Mouse (Mus musculus): ENCODE results near the gene Fgfr2. TPM values are rescaled to one million over a fixed set of nuclear protein-coding genes. Genes with fewer than 3 reads are reported as not detected.

Fgfr2 gene
- polyA plus RNA-seq, 1 experiment from 2014 or later, result 92.5 TPM

DNA sequence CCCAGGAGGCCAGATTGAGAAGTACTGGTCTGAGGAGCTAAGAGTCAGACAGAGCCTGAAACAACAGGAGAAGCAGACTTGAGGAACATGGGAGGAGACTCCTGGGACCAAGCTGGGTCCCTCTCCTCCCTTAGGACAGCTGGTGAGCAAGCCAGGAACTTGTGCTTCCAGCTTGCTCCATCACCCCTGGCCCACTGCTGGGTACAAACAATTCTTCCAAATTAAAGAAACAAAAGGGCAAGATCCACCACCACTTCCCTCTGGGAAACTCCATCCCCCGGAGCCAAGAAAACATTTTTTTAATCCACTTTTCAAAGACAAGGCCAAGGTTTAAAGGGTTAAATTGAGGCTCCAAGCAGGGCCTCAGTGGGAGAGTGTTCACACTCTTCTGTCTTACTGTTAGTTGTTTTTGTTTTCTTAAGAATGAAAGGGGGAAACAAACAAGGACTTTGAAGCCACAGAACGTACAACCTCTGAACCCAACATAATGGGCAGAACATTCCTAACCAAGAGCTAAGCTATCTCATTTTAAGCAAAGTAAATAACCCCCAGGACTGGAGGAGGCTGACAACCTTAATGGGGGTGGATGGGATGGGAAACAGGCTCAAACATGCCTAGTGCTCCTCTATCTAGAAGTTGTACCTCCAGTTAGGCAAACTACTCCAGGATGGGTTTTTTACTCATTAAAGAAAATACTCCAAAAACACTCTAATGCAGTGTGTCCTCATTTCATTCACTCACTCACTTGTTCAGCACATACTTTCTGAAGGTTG, 849.2 kb downstream of the Fgfr2 start:
- Histone ChIP-seq H3K4me1 (replicated peaks) (peaks cover 18% of the 10 kb centered on the region), H3K4me3 (no peak overlapping the region), H3K36me3 (peaks cover 51% of the 10 kb centered on the region), H3K27ac (no peak overlapping the region), H3K9me3 (no peaks in the 10 kb centered on the region), H3K27me3 (ENCODE audit: insufficient read depth, poor library complexity, severe bottlenecking) (no peaks in the 10 kb centered on the region)
- no peak for DNase-seq (ENCODE audit: low spot score)
- 46% methylated on average over 2 of the region's 2 CpGs for WGBS

- Histone ChIP-seq H3K9me3 (no peaks in the 10 kb centered on the region), H3K27me3 (ENCODE audit: insufficient read depth, poor library complexity, severe bottlenecking) (no peaks in the 10 kb centered on the region), H3K4me1 (replicated peaks) (peaks cover 10% of the 10 kb centered on the region), H3K27ac (no peak overlapping the region), H3K36me3 (peaks cover 56% of the 10 kb centered on the region), H3K4me3 (no peak overlapping the region)
- WGBS, result 94% methylated on average over 5 of the region's 5 CpGs
- no peak for DNase-seq (ENCODE audit: low spot score)
Observed at GRCm38 (mm10) chr7:132272984-132273383, 850.2 kb downstream of the Fgfr2 start.

DNA sequence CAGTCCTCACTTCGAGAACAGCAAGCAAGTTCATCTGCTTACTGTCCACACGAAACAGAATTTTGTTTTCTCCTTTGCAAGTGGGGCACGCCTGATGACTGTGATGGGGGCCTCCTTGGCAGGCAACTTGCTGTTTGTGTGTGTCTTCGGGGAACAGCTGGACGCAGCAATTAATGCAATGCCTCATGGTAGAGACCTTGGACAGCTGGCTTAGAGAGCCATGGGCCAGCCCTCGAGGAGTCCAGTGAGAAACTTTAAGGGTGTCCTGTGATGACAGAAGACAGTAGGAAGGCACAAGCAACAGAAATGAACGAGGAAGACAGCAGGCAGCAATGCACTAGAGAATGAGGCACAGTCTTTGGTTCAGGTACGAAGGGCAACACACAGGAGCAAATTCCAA, 852.8 kb downstream of the Fgfr2 start:
- Histone ChIP-seq H3K4me3 (no peak overlapping the region), H3K36me3 (peaks cover 83% of the 10 kb centered on the region), H3K9me3 (no peaks in the 10 kb centered on the region), H3K27me3 (ENCODE audit: insufficient read depth, poor library complexity, severe bottlenecking) (no peaks in the 10 kb centered on the region), H3K4me1 (replicated peaks) (peaks cover 2% of the 10 kb centered on the region; the same call in 1 of the 2 replicates), H3K27ac (no peak overlapping the region)
- WGBS, result 92% methylated on average over 8 of the region's 8 CpGs
- DNase-seq (ENCODE audit: low spot score), result no peak

DNA sequence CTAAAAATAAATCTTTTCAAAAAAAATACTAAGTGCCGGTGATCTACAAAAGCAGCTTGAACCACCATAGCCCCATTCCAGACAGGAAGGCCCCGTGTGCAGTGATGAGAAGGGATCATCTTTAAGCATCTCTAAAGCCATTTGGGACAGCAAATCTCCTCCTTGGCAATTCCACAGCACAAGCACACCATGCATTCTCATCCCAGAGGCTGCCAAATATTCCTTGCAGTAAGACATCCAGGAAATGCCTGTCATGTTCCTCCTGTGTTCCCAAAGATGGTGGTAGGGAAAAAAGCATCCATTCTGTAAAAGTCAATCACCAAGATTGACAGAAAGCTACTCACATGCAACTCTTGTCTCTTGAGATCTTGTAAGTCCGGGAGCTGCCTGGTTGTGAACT, 853.5 kb downstream of the Fgfr2 start:
- WGBS, result 90% methylated on average over 3 of the region's 3 CpGs
- no peak for DNase-seq (ENCODE audit: low spot score)
- no peak overlapping the region for H3K4me3 ChIP-seq
- no peaks in the 10 kb centered on the region for H3K9me3 ChIP-seq
- peaks cover 81% of the 10 kb centered on the region for H3K36me3 ChIP-seq
- no peak overlapping the region for H3K27ac ChIP-seq
- no peaks in the 10 kb centered on the region for H3K27me3 ChIP-seq (ENCODE audit: insufficient read depth, poor library complexity, severe bottlenecking)
- H3K4me1 ChIP-seq (replicated peaks), result peaks cover 9% of the 10 kb centered on the region

DNA sequence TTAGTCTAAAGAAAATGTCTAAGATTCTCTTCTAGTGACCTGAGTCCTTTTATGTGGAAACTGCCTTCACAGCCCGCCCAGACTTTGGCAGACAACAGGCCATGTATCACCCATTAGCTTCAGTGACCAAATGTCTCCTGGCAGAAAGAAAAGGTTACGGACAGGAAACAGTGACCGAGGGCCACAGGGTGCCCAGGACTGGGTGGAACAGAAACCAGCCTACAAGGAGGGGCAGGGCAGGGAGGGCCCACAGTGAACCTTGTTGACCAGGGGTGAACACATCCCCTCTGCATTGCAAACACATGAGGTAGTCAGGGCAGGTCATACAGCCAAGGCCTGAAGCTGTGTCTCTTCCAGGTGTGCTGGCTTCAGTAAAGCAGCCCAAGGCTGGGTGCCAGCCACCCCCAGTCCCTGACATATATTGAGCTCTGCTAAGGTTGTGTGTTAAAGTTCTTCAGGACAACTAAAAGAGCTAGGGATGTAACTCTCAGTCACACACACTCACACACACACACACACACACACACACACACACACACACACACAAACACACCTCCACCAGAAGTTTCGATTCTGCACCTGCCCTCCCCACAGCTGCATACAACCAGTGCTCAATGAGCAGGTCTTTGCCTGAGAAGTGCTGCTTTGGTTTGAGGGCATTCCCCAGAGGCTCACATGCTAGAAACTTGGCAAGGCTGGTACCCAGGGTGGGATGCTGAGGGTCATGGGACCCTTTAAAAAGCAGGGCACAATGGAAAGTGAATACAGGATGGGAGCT, 855.2 kb downstream of the Fgfr2 start:
- Histone ChIP-seq H3K9me3 (no peaks in the 10 kb centered on the region), H3K4me3 (no peak overlapping the region), H3K27me3 (ENCODE audit: insufficient read depth, poor library complexity, severe bottlenecking) (no peaks in the 10 kb centered on the region), H3K4me1 (replicated peaks) (peaks cover 26% of the 10 kb centered on the region), H3K36me3 (peaks cover 69% of the 10 kb centered on the region), H3K27ac (0 out of 2 replicates have a peak overlapping the region, but pooled peaks have one; percentile 5)
- no peak for DNase-seq (ENCODE audit: low spot score)
- 91% methylated on average over 4 of the region's 4 CpGs for WGBS

DNA sequence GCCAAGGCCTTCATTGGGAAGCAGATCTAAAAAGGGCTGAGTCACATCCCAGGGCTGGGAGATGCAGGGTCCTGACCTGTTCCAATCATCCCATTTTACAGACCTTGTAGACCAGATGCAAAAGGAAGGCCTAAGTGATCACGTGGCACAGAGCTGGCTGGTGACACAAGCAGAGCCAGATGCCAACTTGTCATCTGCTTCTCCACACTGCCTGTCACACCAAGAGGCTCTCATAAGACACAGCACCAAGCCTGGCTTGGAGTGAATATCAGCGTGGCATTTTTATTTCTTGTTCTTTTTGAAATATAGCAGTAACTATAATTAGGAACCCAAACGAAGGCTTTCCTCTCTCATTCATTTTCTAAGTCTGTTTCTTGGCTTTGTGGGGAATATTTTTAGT, 858.4 kb downstream of the Fgfr2 start:
- Histone ChIP-seq H3K4me1 (replicated peaks) (peaks cover 58% of the 10 kb centered on the region), H3K9me3 (no peaks in the 10 kb centered on the region)
- 65% methylated on average over 3 of the region's 3 CpGs for WGBS

GRCm38 (mm10) chr7:132263186-132263585, 860.0 kb downstream of the Fgfr2 start:
- Histone ChIP-seq H3K27me3 (ENCODE audit: insufficient read depth, poor library complexity, severe bottlenecking) (no peaks in the 10 kb centered on the region), H3K36me3 (peaks cover 62% of the 10 kb centered on the region), H3K4me1 (replicated peaks) (peaks cover 73% of the 10 kb centered on the region), H3K4me3 (no peak overlapping the region), H3K27ac (peak overlapping the region; percentile 88), H3K9me3 (no peaks in the 10 kb centered on the region)
- WGBS, result 19% methylated on average over 6 of the region's 6 CpGs
- DNase-seq (ENCODE audit: low spot score), result peak; percentile 52

More for the DNA sequence above, 858.4 kb downstream of the Fgfr2 start:
- no peaks in the 10 kb centered on the region for H3K27me3 ChIP-seq (ENCODE audit: insufficient read depth, poor library complexity, severe bottlenecking)
- H3K36me3 ChIP-seq, result peaks cover 71% of the 10 kb centered on the region
- no peak overlapping the region for H3K4me3 ChIP-seq
- peak overlapping the region; percentile 88 for H3K27ac ChIP-seq
- no peak for DNase-seq (ENCODE audit: low spot score)

- Histone ChIP-seq H3K36me3 (peaks cover 62% of the 10 kb centered on the region), H3K4me1 (replicated peaks) (peaks cover 76% of the 10 kb centered on the region), H3K27me3 (ENCODE audit: insufficient read depth, poor library complexity, severe bottlenecking) (no peaks in the 10 kb centered on the region), H3K9me3 (no peaks in the 10 kb centered on the region), H3K4me3 (no peak overlapping the region), H3K27ac (peak overlapping the region; percentile 88)
- 15% methylated on average over 6 of the region's 6 CpGs for WGBS
- DNase-seq (ENCODE audit: low spot score), result peak; percentile 85
Observed at GRCm38 (mm10) chr7:132262696-132263095, 860.5 kb downstream of the Fgfr2 start.

GRCm38 (mm10) chr7:132261885-132262284, 861.3 kb downstream of the Fgfr2 start:
- Histone ChIP-seq H3K9me3 (no peaks in the 10 kb centered on the region), H3K27ac (peak overlapping the region; percentile 88), H3K4me1 (replicated peaks) (peaks cover 80% of the 10 kb centered on the region), H3K4me3 (no peak overlapping the region), H3K36me3 (peaks cover 62% of the 10 kb centered on the region), H3K27me3 (ENCODE audit: insufficient read depth, poor library complexity, severe bottlenecking) (no peaks in the 10 kb centered on the region)
- no peak for DNase-seq (ENCODE audit: low spot score)
- 43% methylated on average over 3 of the region's 3 CpGs for WGBS

GRCm38 (mm10) chr7:132260632-132261031, 862.5 kb downstream of the Fgfr2 start:
- peaks cover 62% of the 10 kb centered on the region for H3K36me3 ChIP-seq
- WGBS, result 58% methylated on average over 5 of the region's 5 CpGs
- H3K4me1 ChIP-seq (replicated peaks), result peaks cover 80% of the 10 kb centered on the region
- H3K4me3 ChIP-seq, result no peak overlapping the region
- DNase-seq (ENCODE audit: low spot score), result no peak
- H3K27ac ChIP-seq, result peak overlapping the region; percentile 69
- no peaks in the 10 kb centered on the region for H3K9me3 ChIP-seq
- H3K27me3 ChIP-seq (ENCODE audit: insufficient read depth, poor library complexity, severe bottlenecking), result no peaks in the 10 kb centered on the region

- no peaks in the 10 kb centered on the region for H3K27me3 ChIP-seq (ENCODE audit: insufficient read depth, poor library complexity, severe bottlenecking)
- H3K27ac ChIP-seq, result peak overlapping the region; percentile 59
- WGBS, result 57% methylated on average over 7 of the region's 7 CpGs
- no peak for DNase-seq (ENCODE audit: low spot score)
- no peaks in the 10 kb centered on the region for H3K9me3 ChIP-seq
- peaks cover 71% of the 10 kb centered on the region for H3K4me1 ChIP-seq (replicated peaks)
- peaks cover 68% of the 10 kb centered on the region for H3K36me3 ChIP-seq
- H3K4me3 ChIP-seq, result no peak overlapping the region
Observed at GRCm38 (mm10) chr7:132258817-132259216, 864.3 kb downstream of the Fgfr2 start.

DNA sequence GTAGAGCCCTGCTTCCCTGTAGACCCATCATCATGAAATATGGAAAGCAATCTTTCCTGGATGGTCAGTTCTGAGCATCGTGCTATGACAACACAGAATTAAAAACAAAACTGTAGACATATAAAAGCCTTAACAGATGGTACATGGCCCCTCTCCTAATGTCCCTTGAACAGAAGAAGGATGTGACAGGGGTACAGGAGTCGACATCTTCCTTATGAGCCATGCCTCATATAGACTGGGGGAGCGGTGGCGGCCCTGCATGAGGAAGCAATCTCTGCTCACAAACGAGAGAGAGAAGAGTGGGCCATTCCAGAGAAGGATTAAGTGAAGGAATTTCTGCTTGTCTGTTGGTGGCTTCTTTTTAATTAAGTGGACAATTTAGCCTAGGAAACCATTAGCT, 864.9 kb downstream of the Fgfr2 start:
- peaks cover 74% of the 10 kb centered on the region for H3K36me3 ChIP-seq
- DNase-seq (ENCODE audit: low spot score), result no peak
- H3K27ac ChIP-seq, result 0 out of 2 replicates have a peak overlapping the region, but pooled peaks have one; percentile 59
- 81% methylated on average over 5 of the region's 5 CpGs for WGBS
- no peaks in the 10 kb centered on the region for H3K27me3 ChIP-seq (ENCODE audit: insufficient read depth, poor library complexity, severe bottlenecking)
- peaks cover 71% of the 10 kb centered on the region for H3K4me1 ChIP-seq (replicated peaks)
- H3K4me3 ChIP-seq, result no peak overlapping the region
- no peaks in the 10 kb centered on the region for H3K9me3 ChIP-seq

GRCm38 (mm10) chr7:132253513-132253912, 869.6 kb downstream of the Fgfr2 start:
- Histone ChIP-seq H3K4me3 (no peak overlapping the region), H3K4me1 (replicated peaks) (peaks cover 57% of the 10 kb centered on the region), H3K36me3 (peaks cover 62% of the 10 kb centered on the region), H3K9me3 (no peaks in the 10 kb centered on the region), H3K27ac (peak overlapping the region; percentile 62), H3K27me3 (ENCODE audit: insufficient read depth, poor library complexity, severe bottlenecking) (no peaks in the 10 kb centered on the region)
- WGBS, result 90% methylated on average over 5 of the region's 5 CpGs
- no peak for DNase-seq (ENCODE audit: low spot score)

Measured in hindbrain, embryonic 10.5 days (tissue).